Mouse (Mus musculus): ENCODE measurements at regions not wholly inside any gene's neighbourhood (a gene's known extent, or its start where the extent isn't known, plus 50 kb on each side); places are given as distances from the start of the nearest gene placed in this dataset.
"Not testable (repeated sequence)": the region's sequence is repeated elsewhere in the genome, so short reads cannot be mapped to it uniquely, and the experiment has no call there.

DNA sequence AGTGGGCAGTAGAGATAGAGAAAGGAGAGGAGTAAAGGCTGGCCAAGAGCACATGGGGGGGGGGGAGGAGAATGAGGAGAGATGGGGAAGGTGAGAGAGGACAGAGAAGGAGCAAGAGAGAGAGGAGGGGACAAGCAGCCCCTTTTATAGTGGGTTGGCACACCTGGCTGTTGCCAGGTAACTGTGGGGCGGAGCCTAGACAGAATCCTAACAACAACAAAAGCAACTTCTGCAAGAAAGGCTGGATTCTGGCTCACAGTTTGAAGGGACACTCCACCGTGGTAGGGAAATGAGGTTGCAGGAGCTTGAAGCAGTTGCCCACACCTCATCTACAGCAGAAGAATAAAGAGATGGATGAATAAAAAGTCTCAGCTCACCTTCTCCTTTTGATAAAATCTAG, 115.1 kb upstream of the Rhobtb1 start:
- no peak for DNase-seq (ENCODE audit: low spot score in 2 of 2)

DNA sequence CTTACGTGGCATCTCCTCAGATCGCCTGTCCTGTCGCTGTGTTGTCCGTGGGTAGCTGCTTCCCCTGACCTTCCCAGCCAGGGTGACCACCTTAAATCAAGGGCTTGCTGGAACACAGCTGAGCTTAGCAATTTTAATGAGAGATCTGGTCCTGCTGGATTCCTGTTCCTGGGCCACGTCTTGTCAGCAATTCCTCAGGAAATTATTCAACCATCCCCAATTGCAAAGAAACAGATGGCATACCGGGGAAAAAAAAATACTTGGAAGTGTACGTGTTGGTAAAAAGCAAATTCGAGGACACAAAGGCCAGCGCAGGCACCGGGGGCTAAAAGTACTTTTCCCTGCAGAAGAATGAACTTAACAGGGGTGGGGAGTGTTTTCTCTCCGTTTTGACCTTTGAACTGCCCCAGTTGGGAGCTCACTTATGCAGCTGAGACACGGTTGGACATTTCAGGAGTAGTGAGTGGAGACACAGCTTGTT, 107.0 kb upstream of the Rhobtb1 start:
- peak in 1 of 2 experiments; percentile 15 for DNase-seq (ENCODE audit: low spot score in 2 of 2)

DNA sequence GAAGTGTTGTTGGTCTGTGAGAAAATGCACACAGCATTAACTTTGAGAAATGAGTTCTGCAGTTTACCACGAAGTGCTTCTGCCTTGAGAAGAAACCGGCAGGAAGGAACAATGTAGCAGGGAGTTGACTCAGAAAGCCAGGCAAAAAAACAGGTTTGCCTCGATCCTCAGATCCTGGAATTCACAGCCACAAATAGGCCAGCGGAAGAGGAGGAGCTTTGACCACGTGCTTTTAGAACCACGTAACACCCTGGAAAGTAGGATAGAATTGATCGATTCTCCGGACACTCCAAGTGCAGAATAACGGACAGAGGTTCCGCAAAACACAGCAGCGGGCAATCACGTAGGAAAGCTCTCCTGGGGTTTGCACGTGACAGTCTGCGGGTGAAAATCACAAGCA, 106.0 kb upstream of the Rhobtb1 start:
- no peak for DNase-seq (ENCODE audit: low spot score in 2 of 2)

DNA sequence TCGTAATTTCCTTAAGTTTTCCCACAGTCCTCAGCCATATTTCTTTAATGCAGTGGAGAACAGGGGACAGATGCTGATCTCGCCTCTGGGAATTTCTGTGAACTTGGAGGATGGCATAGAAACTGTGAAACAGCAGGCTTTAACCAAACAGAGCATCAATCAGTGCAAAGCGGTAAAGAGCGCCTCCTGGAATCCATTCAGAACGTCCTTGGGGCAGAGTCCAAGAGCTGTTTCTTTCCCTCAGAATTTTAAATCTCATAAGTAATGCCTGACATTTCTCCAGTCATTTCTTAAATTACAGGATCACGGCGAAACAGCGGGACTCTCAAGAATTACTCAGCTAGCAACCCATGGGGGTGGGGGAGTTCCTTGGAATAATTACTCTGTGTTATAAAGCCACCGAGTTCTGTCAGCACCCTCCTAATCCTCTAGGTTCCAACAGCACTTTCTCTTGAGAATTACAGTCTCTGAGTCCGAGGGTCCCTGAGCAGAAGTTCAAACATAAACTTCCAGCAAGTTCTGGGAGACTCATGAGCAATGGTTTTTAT, 105.2 kb upstream of the Rhobtb1 start:
- DNase-seq (ENCODE audit: low spot score in 2 of 2) = peak in 1 of 2 experiments; percentile 17

DNA sequence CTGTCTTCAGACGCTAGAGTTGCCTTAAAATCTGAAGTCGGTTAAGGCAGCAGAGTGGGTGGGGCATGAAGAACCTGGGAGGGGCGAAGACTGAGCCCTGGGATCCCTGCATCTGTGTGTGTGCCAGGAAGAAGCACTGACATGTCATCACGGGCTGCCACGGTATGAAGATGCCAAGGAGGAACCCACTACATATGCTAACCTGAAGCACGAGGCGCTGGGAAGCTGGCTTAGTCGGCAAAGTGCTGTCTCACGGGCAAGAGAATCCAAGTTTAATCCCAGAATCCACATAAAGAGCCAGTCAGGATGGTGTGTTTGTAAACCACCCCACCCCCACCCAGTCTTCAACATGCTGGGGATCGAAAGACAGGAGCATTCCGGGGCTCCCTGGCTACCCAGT, 73.2 kb upstream of the Rhobtb1 start:
- no peak for DNase-seq (ENCODE audit: low spot score in 2 of 2)

DNA sequence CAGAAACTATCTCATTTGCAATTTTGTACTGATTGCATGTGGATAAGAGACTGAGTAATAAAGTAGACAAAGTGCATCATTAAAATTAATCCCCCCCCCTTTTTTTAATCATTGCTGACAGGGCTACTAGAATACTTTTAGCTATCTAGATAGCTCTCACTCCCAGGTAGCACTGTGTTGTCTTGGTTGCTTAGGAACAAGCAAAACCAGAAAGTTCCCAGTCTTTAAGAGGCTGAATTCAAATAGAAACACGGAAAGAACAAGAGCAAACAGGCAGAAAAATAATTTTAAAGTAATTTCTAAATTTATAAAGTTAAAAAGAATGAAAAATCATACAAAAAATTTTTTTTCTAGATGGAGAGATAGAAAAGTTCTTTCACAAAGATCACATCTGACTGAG, 65.0 kb upstream of the Rhobtb1 start:
- no peak for DNase-seq (ENCODE audit: low spot score in 2 of 2)

DNA sequence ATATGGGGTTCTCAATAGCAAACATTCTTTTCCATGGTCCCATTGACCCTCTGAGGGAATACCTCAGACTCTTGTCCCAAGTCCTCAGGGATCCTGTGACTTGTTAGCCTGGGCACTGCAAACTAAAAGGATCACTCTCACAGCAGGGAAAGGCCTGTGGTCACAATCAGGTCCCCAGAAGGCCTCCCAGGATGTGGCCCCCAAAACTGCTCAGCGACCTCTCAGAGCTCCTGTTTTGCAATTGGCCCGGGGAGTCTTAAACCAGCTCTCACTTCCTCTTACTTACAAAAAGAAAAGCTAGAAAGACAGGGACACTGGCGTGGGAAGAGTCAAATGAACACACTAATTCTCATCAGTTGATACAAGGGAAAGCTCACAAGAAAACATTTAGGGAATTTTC, 59.4 kb upstream of the Rhobtb1 start:
- DNase-seq (ENCODE audit: low spot score in 2 of 2) = no peak

DNA sequence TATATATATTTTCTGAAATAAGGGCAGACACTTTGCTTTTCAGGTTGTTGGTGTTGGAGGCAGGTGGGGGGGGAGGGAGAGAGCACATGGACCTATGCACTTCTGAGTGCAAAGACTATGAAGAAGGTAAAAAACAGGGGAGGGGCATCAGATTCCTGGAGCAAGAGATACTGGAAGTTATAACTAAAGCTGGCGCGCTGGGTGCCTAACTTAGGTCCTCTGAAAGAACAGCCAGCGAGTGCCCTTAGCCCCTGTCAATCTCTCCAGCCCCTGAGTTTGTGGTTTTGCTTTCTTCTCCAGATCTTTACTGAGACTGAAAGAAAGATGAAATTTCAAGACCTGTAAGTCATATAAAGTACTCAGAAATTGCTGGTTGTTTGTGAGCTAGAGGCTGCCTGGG, 51.2 kb upstream of the Rhobtb1 start:
- no peak for DNase-seq (ENCODE audit: low spot score in 2 of 2)

DNA sequence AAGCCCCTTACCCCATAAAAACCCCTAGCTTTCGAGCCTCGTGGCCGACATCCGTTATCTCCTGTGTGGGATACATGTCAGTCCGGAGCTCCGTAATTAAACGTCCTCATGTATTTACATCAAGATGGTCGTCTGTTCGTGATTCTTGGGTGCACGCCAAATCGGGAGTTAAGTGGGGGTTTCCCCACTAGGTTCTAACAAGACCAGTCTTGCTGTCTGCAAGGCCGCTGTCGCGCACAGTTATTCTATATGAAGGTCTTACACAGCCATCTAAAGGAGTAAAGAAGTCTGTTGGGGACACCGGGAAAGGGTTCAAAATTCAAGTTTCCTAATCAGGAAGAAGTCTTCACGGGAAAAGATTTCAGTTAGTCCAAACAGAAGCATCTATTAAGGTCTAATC, 50.5 kb upstream of the Rhobtb1 start:
- DNase-seq (ENCODE audit: low spot score in 2 of 2) = not testable (repeated sequence)
